Mouse (Mus musculus) liver, postnatal 0 days (tissue): ENCODE results near the gene Pah.

Experiments
- CTCF ChIP-seq: sonication (generic); IDR thresholded peaks from 2 replicates; pipeline ENCODE4 v1.5.1; 2016; ENCODE audit warnings: antibody characterized with exemption, low read depth
- EP300 ChIP-seq: IDR thresholded peaks from 2 replicates; pipeline ENCODE4 v1.6.1; 2016; ENCODE audit warnings: antibody characterized with exemption, low read depth, mild to moderate bottlenecking

DNA sequence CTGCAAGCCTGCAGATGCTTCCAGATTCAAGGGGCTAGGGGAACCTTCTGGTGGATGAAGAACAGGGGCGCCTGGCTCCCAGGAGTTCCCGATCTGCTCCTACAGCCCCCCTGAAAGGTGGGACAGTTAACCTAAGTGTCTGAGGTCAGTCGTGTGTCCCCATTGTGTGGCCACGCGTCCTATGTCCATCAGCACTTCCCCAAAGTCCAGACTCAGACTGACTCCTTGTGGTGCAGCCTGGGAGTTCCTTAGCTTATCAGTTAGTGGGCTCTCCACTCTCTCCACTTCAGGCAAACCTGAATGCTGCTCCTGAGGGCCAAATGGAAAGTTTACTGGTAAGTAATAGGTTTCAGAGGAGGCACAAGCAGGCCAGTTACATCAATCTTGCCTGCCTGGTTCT, 19.3 kb upstream of the Pah start:
- TF ChIP-seq CTCF (0 out of 2 replicates have a peak, but pooled peaks have one; percentile 4), EP300 (no peak)
